Mouse (Mus musculus): ENCODE measurements around the gene Aplf.

The Aplf gene

GRCm38 (mm10) chr6:87623151-87623550, 48.8 kb downstream of the Aplf start:
- DNase-seq (ENCODE audit: low spot score in 2 of 2) = no peak

GRCm38 (mm10) chr6:87621281-87621680, 50.7 kb downstream of the Aplf start:
- no peak for DNase-seq (ENCODE audit: low spot score in 2 of 2)

GRCm38 (mm10) chr6:87618021-87618420, 54.0 kb downstream of the Aplf start:
- no peak for DNase-seq (ENCODE audit: low spot score in 2 of 2)

- no peak for DNase-seq (ENCODE audit: low spot score in 2 of 2)
These were observed 56.3 kb downstream of the Aplf start for GRCm38 (mm10) chr6:87615696-87616083.

GRCm38 (mm10) chr6:87614794-87615695, 56.9 kb downstream of the Aplf start:
- peak; percentile 41 to 74 for DNase-seq (ENCODE audit: low spot score in 2 of 2)

- no peak for DNase-seq (ENCODE audit: low spot score in 2 of 2)
These were observed 72.2 kb downstream of the Aplf start for GRCm38 (mm10) chr6:87599825-87600224.

GRCm38 (mm10) chr6:87597116-87597833, 74.7 kb downstream of the Aplf start:
- DNase-seq (ENCODE audit: low spot score in 2 of 2) = no peak

GRCm38 (mm10) chr6:87594188-87594587, 77.8 kb downstream of the Aplf start:
- DNase-seq (ENCODE audit: low spot score in 2 of 2) = no peak

GRCm38 (mm10) chr6:87590394-87591281, 81.4 kb downstream of the Aplf start, which contains the start of gene Prokr1:
Gene Prokr1, minus strand, starts transcription at chr6:87590743.
- peak; percentile 61 to 74 for DNase-seq (ENCODE audit: low spot score in 2 of 2)

GRCm38 (mm10) chr6:87589718-87590393, 82.1 kb downstream of the Aplf start:
- no peak for DNase-seq (ENCODE audit: low spot score in 2 of 2)

GRCm38 (mm10) chr6:87583991-87584390, 88.0 kb downstream of the Aplf start:
- DNase-seq (ENCODE audit: low spot score in 2 of 2) = peak in 1 of 2 experiments; percentile 9

- DNase-seq (ENCODE audit: low spot score in 2 of 2) = peak in 1 of 2 experiments; percentile 43
These were observed 88.8 kb downstream of the Aplf start for GRCm38 (mm10) chr6:87583183-87583611.

- peak; percentile 25 to 32 for DNase-seq (ENCODE audit: low spot score in 2 of 2)
These were observed 89.5 kb downstream of the Aplf start for GRCm38 (mm10) chr6:87582456-87582855.

GRCm38 (mm10) chr6:87581581-87581980, 90.4 kb downstream of the Aplf start:
- DNase-seq (ENCODE audit: low spot score in 2 of 2) = no peak

- no peak for DNase-seq (ENCODE audit: low spot score in 2 of 2)
These were observed 90.9 kb downstream of the Aplf start for GRCm38 (mm10) chr6:87581071-87581470.
